Mouse (Mus musculus) megakaryocyte progenitor cell, adult 5-6 weeks (primary cell): Measurements from ENCODE around the gene Cox8a. TPM values are rescaled to one million over a fixed set of nuclear protein-coding genes. Genes with fewer than 3 reads are reported as not detected.

Experiments
- ATAC-seq: replicated peaks from 2 replicates; pipeline ENCODE4 v1.8.0; 2016; ENCODE audit warnings: mild to moderate bottlenecking, moderate TSS enrichment, inconsistent platforms; ENCODE audit not compliant: poor library complexity
- total RNA-seq, 2 experiments: library from RNA; stranded (forward) in 1 of 2; stranded (reverse) in 1 of 2; fragments of 157-497, 149-512 nt in 1 of 2; fragments of 200-1000 nt in 1 of 2; gene quantifications; 2 replicates each; pipeline versions ENCODE4 v1.2.3 to v1.2.4; 2015 to 2017

The Cox8a gene
- total RNA-seq, 2 experiments from 2014 or later, result 622 to 714 TPM

GRCm38 (mm10) chr19:7224253-7224652 is 6.8 kb upstream of the Cox8a start:
- ATAC-seq, result no peak

DNA sequence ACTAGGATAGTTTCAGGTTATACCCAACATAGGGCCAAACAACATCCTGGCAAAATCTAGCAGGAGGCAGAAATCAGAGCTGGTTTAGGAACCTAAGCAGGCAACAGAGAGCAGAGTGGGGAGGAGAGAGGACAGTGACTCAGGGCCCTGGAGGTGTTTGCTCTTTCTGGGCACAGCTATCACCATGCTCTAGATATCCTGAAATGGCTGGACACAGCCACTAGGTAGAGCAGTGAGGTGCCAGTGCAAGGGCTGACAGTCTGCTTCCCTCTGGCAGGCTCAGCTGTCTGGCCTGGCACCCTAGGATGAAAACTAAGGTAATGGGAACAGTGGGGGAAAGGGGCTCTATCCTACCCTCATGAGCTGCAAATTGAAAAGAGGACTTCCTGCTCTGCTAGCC is 6.1 kb upstream of the Cox8a start:
- ATAC-seq, result peak; percentile 47

DNA sequence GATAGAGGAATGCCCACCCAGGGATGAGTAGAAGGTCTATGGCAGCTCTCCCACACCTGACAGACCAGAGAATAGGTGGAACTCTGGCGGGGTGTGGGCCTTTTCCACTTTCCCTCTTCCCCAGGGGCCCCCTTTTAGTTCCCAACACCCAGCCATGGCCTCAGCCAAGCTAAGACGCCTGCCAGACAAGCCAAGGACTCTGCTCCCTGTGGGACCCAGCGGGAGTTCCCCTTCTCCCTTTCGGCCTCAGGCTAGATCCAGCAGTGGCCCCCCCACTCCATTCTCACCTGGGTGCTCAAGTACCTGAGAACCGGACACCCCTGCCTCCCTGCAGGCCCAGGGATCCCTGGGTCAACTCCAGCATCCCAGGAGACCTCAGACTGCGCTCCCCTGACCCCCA is 4.8 kb upstream of the Cox8a start:
- no peak for ATAC-seq

DNA sequence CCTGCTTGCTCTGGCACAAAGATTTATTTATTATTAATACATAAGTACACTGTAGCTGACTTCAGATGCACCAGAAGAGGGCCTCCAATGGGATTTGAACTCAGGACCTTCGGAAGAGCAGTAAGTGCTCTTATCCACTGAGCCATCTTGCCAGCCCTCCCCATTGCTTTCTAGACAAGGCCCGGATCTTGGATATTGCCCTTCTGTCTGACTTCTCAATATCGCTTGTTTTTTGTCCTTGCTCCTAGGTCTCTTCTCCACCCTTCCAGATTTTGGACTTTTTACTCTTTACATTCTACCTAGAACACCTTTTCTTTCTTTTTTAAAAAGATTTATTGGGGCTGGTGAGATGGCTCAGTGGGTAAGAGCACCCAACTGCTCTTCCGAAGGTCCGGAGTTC is 1.3 kb upstream of the Cox8a start:
- ATAC-seq, result no peak

DNA sequence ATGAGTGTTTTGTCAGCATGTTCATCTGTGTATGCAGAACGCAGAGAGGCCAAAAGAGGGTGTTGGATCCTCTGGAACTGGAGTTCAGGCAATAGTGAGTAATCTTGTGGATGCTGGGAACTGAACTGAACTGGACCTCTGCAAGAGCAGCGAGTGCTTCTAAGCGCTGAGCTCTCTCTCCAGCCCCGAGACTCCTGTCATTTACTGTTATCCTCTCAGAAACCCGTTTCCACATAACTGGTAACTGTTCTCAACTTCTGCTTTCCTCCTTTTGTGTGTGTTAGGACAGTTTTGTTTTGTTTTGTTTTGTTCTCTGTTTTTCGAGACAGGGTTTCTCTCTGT is 481 bp upstream of the Cox8a start:
- peak; percentile 40 for ATAC-seq

DNA sequence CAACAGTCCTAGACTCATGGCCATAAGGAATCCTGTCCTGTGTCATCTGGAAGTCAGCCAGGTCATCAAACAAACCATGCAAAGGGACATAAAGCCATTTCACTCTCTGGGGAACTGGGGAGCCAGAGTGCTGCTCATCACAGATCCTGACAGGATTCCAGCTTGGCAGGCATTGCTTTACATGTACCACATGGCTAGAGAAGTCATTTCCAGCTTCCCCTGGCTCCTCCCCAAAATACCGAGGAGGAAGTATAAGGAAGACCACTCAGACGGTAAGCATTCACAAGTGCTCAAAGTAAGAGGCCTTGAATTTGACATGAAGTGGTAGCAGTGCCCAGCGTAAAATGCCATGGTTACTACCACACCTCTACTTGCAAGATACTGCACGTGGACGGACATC is 2.9 kb downstream of the Cox8a start:
- ATAC-seq, result no peak

- ATAC-seq, result no peak
Measured at GRCm38 (mm10) chr19:7213010-7213409, 4.4 kb downstream of the Cox8a start.

GRCm38 (mm10) chr19:7212216-7212615 is 5.2 kb downstream of the Cox8a start:
- ATAC-seq, result no peak

- no peak for ATAC-seq
Measured at GRCm38 (mm10) chr19:7209907-7210646, 7.3 kb downstream of the Cox8a start.

DNA sequence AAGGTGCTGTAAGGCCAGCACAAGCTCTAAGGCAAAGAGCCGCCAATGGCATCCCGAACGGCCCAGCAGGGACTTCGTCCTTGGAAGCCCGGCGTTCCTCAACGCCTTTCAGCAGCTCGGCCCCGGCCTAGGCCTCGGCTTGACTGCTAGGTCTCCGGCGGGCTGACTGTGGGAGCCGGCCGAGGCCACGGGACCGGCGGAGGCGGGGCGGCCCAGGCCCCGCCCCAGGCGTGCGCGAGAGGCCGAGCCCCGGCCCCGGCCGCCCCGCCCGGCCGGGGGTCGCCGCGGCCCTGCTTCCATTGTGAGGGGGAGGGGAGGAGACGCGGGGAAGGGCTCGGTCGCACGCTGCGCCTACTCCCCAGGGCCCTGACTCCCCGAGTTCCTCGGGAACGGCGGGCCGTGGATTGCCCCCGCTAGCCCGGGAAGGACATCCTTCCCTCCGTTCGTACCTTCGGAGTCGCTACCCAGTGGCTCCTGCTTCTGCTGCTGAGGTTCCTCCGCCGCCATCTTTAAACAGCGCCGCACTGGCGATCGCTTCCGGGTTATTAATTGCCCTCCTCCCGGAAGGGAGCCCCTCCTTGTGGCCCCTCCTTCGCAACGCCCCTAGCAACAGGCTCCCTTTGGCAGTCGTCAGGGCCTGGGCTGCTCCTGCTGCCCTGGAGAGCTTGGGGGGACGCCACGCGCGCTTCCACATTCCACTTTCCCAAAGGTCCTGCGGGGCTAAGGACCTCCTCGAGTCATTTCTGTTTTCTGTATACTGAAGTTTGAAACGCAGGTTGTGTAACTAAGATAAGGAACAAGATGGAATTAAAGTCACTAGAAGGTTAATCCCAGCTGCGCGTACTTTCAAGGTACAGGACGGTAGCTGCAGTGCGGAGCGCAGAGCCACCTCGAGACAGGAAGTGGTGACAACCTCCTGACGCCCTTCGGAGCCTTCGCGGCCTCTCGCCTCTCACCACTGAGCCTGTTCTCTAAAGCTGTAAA is 11.4 kb downstream of the Cox8a start, which contains the start of gene Otub1:
TSS of gene Otub1 (minus strand) at position 564 of the 984 bp plus-strand sequence.
- peak; percentile 96 for ATAC-seq

- no peak for ATAC-seq
Measured at GRCm38 (mm10) chr19:7205326-7205725, 12.1 kb downstream of the Cox8a start.

DNA sequence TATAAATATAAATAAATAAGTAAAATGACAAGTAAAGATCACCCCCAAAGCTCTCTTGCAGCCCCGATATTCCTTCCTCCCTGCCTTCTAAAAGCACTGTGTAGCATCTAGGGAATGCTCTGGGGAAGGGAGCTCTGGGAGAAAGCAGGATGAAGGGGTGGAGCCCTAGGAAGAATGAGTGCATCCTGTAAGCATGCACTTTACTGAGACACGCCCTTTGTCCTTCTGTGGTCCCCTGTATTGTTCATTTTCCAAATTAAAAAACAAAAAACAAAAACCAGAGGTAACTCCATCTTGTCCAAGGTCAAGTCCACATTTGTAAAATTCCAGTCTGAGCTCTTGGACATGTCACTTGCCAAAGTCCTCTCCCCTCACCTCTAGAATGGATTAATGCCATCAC is 12.5 kb downstream of the Cox8a start:
- no peak for ATAC-seq

DNA sequence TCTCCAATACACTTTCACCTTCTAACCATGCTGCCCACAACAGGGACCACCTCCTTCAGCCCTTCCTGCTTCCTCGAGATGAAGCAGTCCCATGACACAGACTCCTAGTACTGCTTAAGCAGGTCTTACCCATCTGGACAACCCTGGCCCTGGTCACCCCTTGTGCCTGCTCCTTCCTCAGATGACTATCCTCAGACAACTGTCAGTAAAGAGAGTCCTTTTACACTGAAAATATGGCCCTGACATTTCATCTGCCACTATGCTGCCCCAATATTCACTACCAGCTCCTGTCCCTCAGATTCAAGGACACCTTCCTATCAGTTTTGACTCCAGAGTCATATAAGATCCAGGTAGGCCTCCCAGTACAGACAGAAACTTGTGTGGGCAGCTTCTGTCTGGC is 17.0 kb downstream of the Cox8a start:
- no peak for ATAC-seq

- ATAC-seq, result no peak
Measured at GRCm38 (mm10) chr19:7199089-7199488, 18.3 kb downstream of the Cox8a start.

DNA sequence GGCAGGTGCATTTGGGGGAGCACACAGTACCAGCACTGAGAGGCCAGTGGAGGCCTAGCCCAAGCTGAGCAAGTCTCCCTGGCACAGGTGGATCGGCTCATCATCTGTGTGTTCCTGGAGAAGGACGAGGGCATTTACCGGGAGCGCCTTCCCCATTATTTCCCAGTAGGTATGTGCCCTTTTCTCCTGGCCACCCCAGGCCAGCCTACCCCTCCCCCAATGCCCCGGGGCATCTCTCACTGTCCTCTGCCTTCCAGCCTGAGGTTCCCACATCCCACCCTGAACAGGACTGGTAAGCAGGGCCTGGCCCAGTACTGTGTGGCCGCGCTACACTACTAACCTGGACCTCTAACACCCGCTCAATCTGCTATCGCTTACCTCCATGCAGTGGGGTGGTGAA is 20.0 kb downstream of the Cox8a start:
- ATAC-seq, result no peak

DNA sequence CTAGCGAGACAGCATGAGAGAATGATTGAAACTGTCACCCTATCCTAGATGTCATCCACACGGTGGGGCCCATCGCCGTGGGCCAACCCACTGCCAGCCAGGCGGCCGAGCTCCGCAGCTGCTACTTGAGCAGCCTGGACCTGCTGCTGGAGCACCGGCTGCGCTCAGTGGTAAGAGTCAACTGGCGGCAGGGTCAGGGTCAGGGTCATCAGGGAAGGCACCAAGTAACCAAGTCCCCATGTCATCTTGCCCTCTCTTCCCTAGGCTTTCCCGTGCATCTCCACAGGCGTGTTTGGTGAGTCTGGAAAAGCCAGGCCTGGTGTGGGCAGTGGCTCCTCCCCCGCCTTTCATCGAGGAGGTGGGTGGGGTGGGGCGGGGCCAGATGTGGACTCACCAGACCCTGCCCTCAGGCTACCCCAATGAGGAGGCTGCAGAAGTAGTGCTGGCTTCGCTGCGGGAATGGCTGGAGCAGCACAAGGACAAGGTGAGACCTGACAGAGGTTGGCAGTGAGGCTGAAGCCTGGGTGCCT is 20.6 kb downstream of the Cox8a start:
- ATAC-seq, result no peak

DNA sequence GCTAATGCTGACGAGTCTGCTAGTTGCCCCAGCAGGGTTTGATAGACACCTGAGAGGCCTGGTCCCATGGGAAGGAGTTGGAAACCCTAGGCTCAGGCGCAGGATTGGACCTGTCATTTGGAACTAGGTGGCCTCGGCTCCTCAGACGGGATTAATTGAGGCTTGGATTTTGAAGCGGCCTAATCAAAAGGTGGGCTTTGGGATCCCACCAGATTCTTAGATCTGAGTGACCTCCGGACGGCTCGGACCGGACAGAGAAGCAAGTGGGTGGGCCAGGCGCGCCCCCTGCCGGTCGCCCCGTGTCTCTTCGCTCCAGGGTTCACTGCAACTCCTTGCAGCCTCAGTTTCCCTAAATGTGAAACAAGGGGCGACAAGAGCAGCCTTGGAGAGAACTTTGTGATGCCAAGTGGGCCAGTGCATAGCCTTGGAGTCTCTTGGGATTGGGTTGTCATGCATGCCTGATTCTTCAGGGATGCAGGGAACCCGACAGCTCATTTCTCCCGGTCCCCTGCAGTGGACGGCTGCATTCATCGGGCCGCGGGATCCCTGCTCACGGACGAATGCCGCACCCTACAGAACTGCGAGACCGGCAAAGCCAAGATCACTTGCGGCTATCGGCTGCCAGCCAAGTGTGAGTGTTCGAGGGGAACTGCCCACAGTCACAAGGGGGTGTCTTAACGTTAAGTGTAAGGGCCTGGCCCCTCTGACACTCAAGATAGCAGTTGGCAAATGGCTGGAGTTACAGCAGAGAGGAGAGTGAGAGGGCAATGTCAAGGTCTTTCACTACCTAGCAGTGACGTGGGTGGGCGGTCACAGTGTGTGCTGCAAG is 21.3 kb downstream of the Cox8a start:
- ATAC-seq, result 0 out of 2 replicates have a peak, but pooled peaks have one; percentile 44

DNA sequence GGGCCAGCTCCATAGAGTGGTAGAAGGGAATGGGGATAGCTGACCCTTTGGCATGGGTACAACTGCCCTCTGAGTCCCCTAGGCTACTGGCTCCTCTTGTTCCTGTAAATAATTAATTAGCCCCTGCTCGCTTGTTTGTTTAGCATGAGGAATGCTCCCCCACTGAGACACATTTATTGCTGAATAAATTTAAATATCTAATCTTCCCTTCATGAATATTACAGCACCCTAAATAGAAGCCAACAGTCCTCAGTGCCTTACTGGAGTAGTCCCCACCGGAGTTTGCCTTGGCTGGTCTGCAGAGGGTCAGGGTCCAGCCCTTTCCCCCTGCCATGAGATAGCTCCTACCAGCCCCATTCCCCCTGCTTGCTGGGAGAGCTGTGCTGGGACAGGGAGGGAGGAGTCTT is 24.9 kb downstream of the Cox8a start:
- no peak for ATAC-seq

DNA sequence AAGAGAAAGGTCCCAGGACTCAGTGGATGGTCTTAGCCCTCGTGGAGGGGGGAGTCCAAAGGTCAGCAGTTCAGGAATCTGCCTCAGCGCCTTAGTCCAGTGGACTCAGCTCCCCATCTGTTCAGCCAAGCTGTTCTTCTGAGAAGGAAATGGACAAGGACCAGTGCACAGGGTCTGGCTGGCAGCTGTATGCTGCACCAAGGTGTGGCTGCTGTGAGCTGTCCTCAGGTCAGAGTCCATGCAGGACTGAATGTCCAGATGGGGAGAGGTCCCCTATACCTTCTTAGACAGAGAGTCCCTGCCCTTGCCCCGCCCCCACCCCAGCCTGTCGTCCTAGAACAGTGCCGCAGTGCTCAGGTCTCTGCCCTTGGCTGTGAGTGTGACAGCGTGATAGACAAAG is 25.8 kb downstream of the Cox8a start:
- no peak for ATAC-seq

- no peak for ATAC-seq
Measured at GRCm38 (mm10) chr19:7190986-7191385, 26.4 kb downstream of the Cox8a start.

DNA sequence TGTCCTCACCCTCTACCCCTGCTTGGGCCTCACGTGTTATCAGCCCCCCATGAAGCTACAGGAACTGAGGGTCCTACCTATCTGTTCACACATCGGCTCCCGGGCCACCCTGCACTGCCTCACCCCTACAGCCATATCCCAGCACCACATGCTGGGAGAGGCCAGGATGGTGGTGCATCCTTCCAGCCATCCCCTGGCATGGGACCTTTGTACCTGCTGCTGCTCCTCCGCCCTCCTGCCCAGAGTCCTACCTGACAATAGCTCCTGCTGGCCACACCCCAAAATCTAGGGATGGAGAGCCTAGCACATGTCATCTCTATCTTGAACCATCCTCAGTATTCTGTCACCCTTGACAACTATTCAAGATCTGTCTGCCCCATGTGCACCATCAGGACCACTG is 28.4 kb downstream of the Cox8a start:
- ATAC-seq, result no peak
